Mouse (Mus musculus) ES-Bruce4 (cell line): ENCODE data around the gene Raf1. TPM values are rescaled to one million over a fixed set of nuclear protein-coding genes. Genes with fewer than 3 reads are reported as not detected.

ENCODE experiments used
- H3K27ac ChIP-seq: 2 replicates; pipeline ENCODE4 v1.5.1; 2012; ENCODE audit warnings: low read length, inconsistent platforms; ENCODE audit not compliant: insufficient read depth
- H3K27me3 ChIP-seq: 2 replicates; pipeline ENCODE4 v1.6.1; 2012; ENCODE audit warnings: mild to moderate bottlenecking, low read length, inconsistent platforms; ENCODE audit not compliant: control insufficient read depth, poor library complexity, insufficient read depth, severe bottlenecking
- H3K36me3 ChIP-seq: 2 replicates; pipeline ENCODE4 v1.6.1; 2012; ENCODE audit warnings: inconsistent platforms, mild to moderate bottlenecking, low read length, moderate library complexity; ENCODE audit not compliant: control insufficient read depth, poor library complexity, insufficient read depth, severe bottlenecking
- H3K4me1 ChIP-seq: one replicate; pipeline ENCODE4 v1.8.1; 2011; ENCODE audit warnings: low read length; ENCODE audit not compliant: control insufficient read depth, insufficient read depth
- H3K4me3 ChIP-seq: 2 replicates; pipeline ENCODE4 v1.5.1; 2011; ENCODE audit warnings: low read depth, mild to moderate bottlenecking, low read length
- H3K9ac ChIP-seq: 2 replicates; pipeline ENCODE4 v1.6.1; 2012; ENCODE audit warnings: low read depth, mild to moderate bottlenecking, inconsistent platforms; ENCODE audit not compliant: poor library complexity, severe bottlenecking
- H3K9me3 ChIP-seq: replicated peaks from 2 replicates; pipeline ENCODE4 v1.6.1; 2012; ENCODE audit warnings: mild to moderate bottlenecking, low read length, inconsistent platforms; ENCODE audit not compliant: control insufficient read depth, poor library complexity, insufficient read depth, severe bottlenecking
- CTCF ChIP-seq: IDR thresholded peaks from one replicate; pipeline ENCODE4 v1.8.1; 2011; ENCODE audit warnings: low read depth, low read length
- EP300 ChIP-seq: IDR thresholded peaks from 2 replicates; pipeline ENCODE4 v1.6.1; 2011; ENCODE audit warnings: low read depth, low read length; ENCODE audit not compliant: insufficient read depth
- POLR2A ChIP-seq: IDR thresholded peaks from one replicate; pipeline ENCODE4 v1.8.1; 2011; ENCODE audit warnings: low read length; ENCODE audit not compliant: insufficient read depth
- polyA plus RNA-seq: library from polyadenylated mRNA; stranded (reverse); fragments of >200 nt; gene quantifications from 2 replicates; pipeline ENCODE4 v1.2.4, GENCODE M21; 2011; ENCODE audit warnings: low read depth; ENCODE audit not compliant: missing spikeins, insufficient read depth, insufficient read length

The Raf1 gene
- polyA plus RNA-seq, 1 experiment, result 81.1 TPM

GRCm38 (mm10) chr6:115694441-115694842, 18.0 kb upstream of the Raf1 start:
- Histone ChIP-seq H3K9ac (peak overlapping the region; percentile 2; the same call in 1 of the 2 replicates), H3K9me3 (no peaks in the 10 kb centered on the region), H3K27me3 (no peaks in the 10 kb centered on the region), H3K27ac (no peak overlapping the region), H3K4me1 (peaks cover 7% of the 10 kb centered on the region), H3K4me3 (peak overlapping the region; percentile 13; the same call in 1 of the 2 replicates), H3K36me3 (no peaks in the 10 kb centered on the region)
- no peak for TF ChIP-seq CTCF
- TF ChIP-seq EP300, result no peak
- TF ChIP-seq POLR2A, result no peak

GRCm38 (mm10) chr6:115692963-115693730, 16.7 kb upstream of the Raf1 start:
- TF ChIP-seq CTCF (peak; percentile 60), EP300 (no peak)
- Histone ChIP-seq H3K4me3 (no peak overlapping the region), H3K4me1 (peaks cover 6% of the 10 kb centered on the region), H3K9ac (no peak overlapping the region), H3K27ac (no peak overlapping the region), H3K9me3 (no peaks in the 10 kb centered on the region), H3K27me3 (no peaks in the 10 kb centered on the region), H3K36me3 (no peaks in the 10 kb centered on the region)

- Histone ChIP-seq H3K9me3 (no peaks in the 10 kb centered on the region), H3K4me1 (peaks cover 4% of the 10 kb centered on the region), H3K4me3 (no peak overlapping the region), H3K27ac (no peak overlapping the region), H3K9ac (no peak overlapping the region), H3K36me3 (no peaks in the 10 kb centered on the region), H3K27me3 (no peaks in the 10 kb centered on the region)
- TF ChIP-seq CTCF (no peak), POLR2A (no peak), EP300 (no peak)
These were observed 15.9 kb upstream of the Raf1 start for GRCm38 (mm10) chr6:115692163-115692950.

DNA sequence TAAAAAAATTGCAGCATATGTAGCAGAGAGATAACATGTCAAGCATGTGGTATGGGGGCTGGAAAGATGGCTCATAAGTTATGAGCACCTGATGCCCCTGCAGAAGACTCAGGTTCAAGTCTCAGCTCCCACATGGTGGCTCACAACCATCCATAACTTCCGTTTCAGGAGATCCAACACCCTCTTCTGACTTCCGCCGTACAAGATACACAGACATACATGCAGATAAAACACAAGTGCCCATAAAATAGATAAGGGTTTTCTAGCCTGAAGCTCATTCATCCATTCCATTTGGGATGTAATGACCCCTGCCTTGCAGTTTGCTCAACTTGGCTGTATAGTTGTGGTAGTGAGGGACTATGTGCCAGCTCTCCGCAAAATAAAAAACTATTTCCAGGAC, 13.7 kb upstream of the Raf1 start:
- Histone ChIP-seq H3K36me3 (no peaks in the 10 kb centered on the region), H3K4me3 (no peak overlapping the region), H3K4me1 (peaks cover under 1% of the 10 kb centered on the region), H3K27me3 (no peaks in the 10 kb centered on the region), H3K9me3 (no peaks in the 10 kb centered on the region), H3K9ac (no peak overlapping the region), H3K27ac (no peak overlapping the region)
- TF ChIP-seq CTCF (no peak), EP300 (no peak), POLR2A (no peak)

- H3K4me1 ChIP-seq, result peaks cover under 1% of the 10 kb centered on the region
- TF ChIP-seq CTCF (no peak), POLR2A (no peak), EP300 (no peak)
- no peak overlapping the region for H3K4me3 ChIP-seq
- H3K9me3 ChIP-seq, result no peaks in the 10 kb centered on the region
- no peaks in the 10 kb centered on the region for H3K36me3 ChIP-seq
- no peak overlapping the region for H3K27ac ChIP-seq
- no peaks in the 10 kb centered on the region for H3K27me3 ChIP-seq
- H3K9ac ChIP-seq, result no peak overlapping the region
These were observed 12.2 kb upstream of the Raf1 start for GRCm38 (mm10) chr6:115688589-115688988.

DNA sequence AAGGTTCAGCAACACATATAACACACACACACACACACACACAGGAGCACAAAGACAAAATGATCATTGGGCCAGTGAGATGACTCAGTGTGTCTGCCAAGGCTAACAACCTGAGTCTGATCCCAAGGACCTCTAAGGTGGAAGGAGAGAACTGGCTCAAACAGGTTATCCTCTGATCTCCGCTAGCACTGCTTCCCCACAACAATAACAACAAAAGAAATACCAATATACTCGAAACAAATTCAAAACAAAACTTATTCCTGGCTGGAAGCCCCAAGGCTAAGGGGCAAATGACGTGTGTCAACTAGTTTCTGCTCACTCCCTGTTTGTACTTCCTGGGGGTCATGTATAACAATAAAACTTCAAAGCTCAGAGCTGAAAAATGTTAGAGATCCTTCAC, 11.3 kb upstream of the Raf1 start:
- no peaks in the 10 kb centered on the region for H3K36me3 ChIP-seq
- no peak overlapping the region for H3K27ac ChIP-seq
- no peak overlapping the region for H3K9ac ChIP-seq
- H3K9me3 ChIP-seq, result no peaks in the 10 kb centered on the region
- H3K4me3 ChIP-seq, result no peak overlapping the region
- no peaks in the 10 kb centered on the region for H3K27me3 ChIP-seq
- peaks cover 3% of the 10 kb centered on the region for H3K4me1 ChIP-seq
- no peak for TF ChIP-seq POLR2A
- TF ChIP-seq EP300, result no peak
- TF ChIP-seq CTCF, result no peak
